Mouse (Mus musculus): ENCODE results near the gene Xxylt1. TPM values are rescaled to one million over a fixed set of nuclear protein-coding genes. Genes with fewer than 3 reads are reported as not detected.
A peak's percentile ranks its signal among the peaks of the same experiment; 100 is the strongest.

The Xxylt1 gene
- polyA plus RNA-seq, 1 experiment from 2014 or later, result 14.3 TPM

DNA sequence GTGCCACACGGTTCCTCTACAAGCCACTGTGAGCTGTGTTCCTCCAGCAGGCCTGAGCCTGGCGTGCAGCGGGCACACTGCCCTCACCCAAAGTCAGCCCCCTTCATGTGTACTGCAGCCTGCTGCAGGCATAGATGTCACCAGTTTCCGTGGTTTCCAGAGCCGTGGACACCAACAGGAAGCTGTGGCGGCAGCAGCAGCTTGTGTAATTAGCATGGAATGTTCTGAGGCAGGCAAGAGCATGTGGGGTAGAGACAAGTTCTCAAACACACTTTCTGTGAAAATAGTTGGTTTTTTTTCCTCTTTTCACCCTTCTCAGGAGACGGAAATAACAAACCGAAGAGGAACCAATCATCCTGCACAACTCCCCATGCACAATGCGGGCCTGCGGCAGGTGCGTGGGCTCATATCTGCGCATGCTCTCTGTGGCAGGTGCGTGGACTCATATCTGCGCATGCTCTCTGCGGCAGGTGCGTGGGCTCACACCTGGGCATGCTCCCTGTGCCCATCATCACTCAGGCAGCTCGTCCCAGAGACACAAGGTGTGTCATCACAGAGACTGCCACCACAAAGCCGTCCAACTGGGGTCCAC is 109.2 kb downstream of the Xxylt1 start:
- no peak for TF ChIP-seq CTCF (IDR thresholded peaks at IDR 0.05; ENCODE audit: low read depth)
- no peaks in the 10 kb centered on the region for H3K9me3 ChIP-seq (ENCODE audit: control insufficient read depth)
- no peak overlapping the region for H3K9ac ChIP-seq (ENCODE audit: low read depth, low read length)
- H3K27ac ChIP-seq (ENCODE audit: low read depth, low read length), result no peak overlapping the region
- H3K36me3 ChIP-seq (ENCODE audit: control insufficient read depth, insufficient read depth), result no peaks in the 10 kb centered on the region
- WGBS, result 78% methylated on average over 18 of the region's 18 CpGs
- H3K4me1 ChIP-seq (replicated peaks; ENCODE audit: control insufficient read depth, insufficient read depth, low read length), result 0 out of 2 replicates have a peak, but pooled peaks cover 5% of the 10 kb centered on the region
- no peak for ATAC-seq
- no peak overlapping the region for H3K4me2 ChIP-seq (replicated peaks; ENCODE audit: low read depth)
- H3K27me3 ChIP-seq (replicated peaks; ENCODE audit: control insufficient read depth, insufficient read depth, low read length), result no peaks in the 10 kb centered on the region
- no peak overlapping the region for H3K4me3 ChIP-seq (ENCODE audit: low read depth, low read length)

DNA sequence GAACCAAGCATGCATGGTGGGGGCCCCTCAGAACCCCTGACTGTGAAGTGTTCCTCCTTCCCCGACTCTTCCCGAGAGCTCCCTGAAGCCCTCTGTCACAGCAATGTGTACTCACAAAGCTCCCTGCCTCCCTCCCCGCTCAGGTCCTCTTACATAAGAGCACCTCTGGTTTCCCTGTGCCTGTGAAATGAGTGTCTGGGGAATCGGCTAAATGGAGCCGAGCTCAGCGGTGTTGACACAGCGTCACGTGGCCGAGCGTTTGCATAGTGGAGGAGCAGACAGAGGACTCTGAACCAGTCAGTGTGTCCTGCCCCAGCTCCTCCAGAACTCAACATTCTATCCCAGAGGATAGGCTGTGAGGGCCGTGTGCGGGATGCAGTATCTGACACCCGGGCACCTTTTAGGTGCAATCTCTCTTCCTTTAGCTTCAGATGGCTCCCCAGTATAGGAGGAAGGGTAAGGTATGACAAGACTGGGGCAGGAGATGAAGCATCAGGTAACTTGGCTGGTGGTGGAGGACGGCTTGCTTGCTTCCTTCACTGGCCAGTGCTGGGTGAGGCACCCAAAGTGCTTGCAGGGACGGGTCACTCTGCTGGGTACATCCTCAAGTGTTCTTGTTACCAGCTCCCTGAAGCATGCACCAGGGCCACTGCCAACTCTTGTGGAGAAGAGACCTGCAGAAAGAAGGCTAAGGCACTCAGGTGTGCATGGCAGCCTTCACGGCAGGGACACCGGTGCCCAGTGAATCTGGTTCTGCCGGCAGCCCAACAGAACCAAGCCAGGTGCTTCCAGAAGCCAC is 111.8 kb downstream of the Xxylt1 start:
- Histone ChIP-seq H3K27ac (ENCODE audit: low read depth, low read length) (peak overlapping the region; percentile 24; the same call in 1 of the 2 replicates), H3K4me2 (replicated peaks; ENCODE audit: low read depth) (peak overlapping the region; percentile 43), H3K9ac (ENCODE audit: low read depth, low read length) (no peak overlapping the region), H3K4me3 (ENCODE audit: low read depth, low read length) (no peak overlapping the region), H3K4me1 (replicated peaks; ENCODE audit: control insufficient read depth, insufficient read depth, low read length) (0 out of 2 replicates have a peak, but pooled peaks cover 5% of the 10 kb centered on the region), H3K27me3 (replicated peaks; ENCODE audit: control insufficient read depth, insufficient read depth, low read length) (no peaks in the 10 kb centered on the region), H3K9me3 (ENCODE audit: control insufficient read depth) (no peaks in the 10 kb centered on the region), H3K36me3 (ENCODE audit: control insufficient read depth, insufficient read depth) (no peaks in the 10 kb centered on the region; the same call in 1 of the 2 replicates)
- peak; percentile 86 for ATAC-seq
- 44% methylated on average over 18 of the region's 18 CpGs for WGBS
- no peak for TF ChIP-seq CTCF (IDR thresholded peaks at IDR 0.05; ENCODE audit: low read depth)

DNA sequence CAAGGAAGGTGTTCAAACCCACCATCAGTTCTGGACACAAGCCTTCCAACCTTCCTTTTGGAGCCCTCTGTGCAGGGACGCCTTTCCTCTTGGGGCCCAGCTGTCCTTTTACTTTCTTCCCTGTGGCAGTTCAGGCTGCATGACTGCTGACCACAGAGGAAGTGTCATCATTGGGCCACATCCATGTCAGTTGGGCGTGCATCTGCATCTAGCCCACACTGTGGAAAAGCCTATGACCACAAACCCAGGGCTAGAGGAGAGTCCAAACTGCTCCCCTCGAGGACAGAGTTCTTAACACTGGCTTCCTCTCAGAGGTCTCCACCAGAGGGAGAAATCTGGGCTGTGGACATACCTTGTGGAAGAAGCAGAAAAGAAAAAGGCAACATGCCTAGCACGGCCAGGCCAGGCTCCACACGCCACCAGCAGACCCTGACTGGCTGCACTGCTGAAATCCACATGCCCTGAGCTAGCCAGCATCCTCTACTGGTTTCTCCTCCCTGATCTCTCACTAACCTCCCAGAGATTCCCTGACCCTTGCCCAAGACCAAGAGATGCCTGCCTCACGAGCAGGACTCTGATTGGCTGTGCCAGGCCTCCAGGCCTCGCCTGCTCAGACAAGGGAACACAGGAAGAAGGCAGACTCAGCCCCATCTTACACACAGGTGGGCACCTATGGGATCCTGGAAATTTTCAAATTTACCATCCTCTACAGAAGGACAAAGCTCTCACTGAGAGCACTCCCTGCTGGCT is 112.7 kb downstream of the Xxylt1 start:
- Histone ChIP-seq H3K27ac (ENCODE audit: low read depth, low read length) (no peak overlapping the region), H3K27me3 (replicated peaks; ENCODE audit: control insufficient read depth, insufficient read depth, low read length) (no peaks in the 10 kb centered on the region), H3K4me3 (ENCODE audit: low read depth, low read length) (no peak overlapping the region), H3K4me2 (replicated peaks; ENCODE audit: low read depth) (peak overlapping the region; percentile 43; the same call in 1 of the 2 replicates), H3K4me1 (replicated peaks; ENCODE audit: control insufficient read depth, insufficient read depth, low read length) (0 out of 2 replicates have a peak, but pooled peaks cover 4% of the 10 kb centered on the region), H3K9ac (ENCODE audit: low read depth, low read length) (no peak overlapping the region), H3K9me3 (ENCODE audit: control insufficient read depth) (no peaks in the 10 kb centered on the region), H3K36me3 (ENCODE audit: control insufficient read depth, insufficient read depth) (no peaks in the 10 kb centered on the region; the same call in 1 of the 2 replicates)
- peak; percentile 41 for TF ChIP-seq CTCF (IDR thresholded peaks at IDR 0.05; ENCODE audit: low read depth)
- 70% methylated on average over 7 of the region's 7 CpGs for WGBS
- ATAC-seq, result 0 out of 2 replicates have a peak, but pooled peaks have one; percentile 3

DNA sequence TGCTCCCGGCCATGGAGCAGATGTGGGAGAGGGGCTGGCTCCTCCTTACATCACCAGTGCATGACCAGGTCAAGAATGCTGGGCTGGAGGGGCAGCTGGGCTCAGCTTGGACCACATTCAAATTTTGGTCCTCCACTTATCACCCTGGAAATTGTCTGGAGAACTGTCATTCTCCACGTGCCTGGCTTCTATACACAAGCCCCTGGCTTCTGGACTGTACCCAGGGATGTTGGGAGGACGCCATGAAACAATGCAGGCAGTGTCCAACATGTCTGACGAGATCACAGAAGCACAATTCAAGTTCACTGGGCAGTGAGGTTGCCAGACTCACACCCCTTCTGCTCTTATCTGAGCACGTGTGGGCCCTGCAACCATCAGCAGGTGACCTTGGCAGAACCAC is 114.5 kb downstream of the Xxylt1 start:
- Histone ChIP-seq H3K4me2 (replicated peaks; ENCODE audit: low read depth) (no peak overlapping the region), H3K27ac (ENCODE audit: low read depth, low read length) (no peak overlapping the region), H3K27me3 (replicated peaks; ENCODE audit: control insufficient read depth, insufficient read depth, low read length) (no peaks in the 10 kb centered on the region), H3K4me3 (ENCODE audit: low read depth, low read length) (no peak overlapping the region), H3K9ac (ENCODE audit: low read depth, low read length) (no peak overlapping the region), H3K9me3 (ENCODE audit: control insufficient read depth) (no peaks in the 10 kb centered on the region), H3K36me3 (ENCODE audit: control insufficient read depth, insufficient read depth) (no peaks in the 10 kb centered on the region; the same call in 1 of the 2 replicates), H3K4me1 (replicated peaks; ENCODE audit: control insufficient read depth, insufficient read depth, low read length) (0 out of 2 replicates have a peak, but pooled peaks cover 3% of the 10 kb centered on the region)
- no peak for TF ChIP-seq CTCF (IDR thresholded peaks at IDR 0.05; ENCODE audit: low read depth)
- no peak for ATAC-seq
- WGBS, result 63% methylated on average over 5 of the region's 5 CpGs

DNA sequence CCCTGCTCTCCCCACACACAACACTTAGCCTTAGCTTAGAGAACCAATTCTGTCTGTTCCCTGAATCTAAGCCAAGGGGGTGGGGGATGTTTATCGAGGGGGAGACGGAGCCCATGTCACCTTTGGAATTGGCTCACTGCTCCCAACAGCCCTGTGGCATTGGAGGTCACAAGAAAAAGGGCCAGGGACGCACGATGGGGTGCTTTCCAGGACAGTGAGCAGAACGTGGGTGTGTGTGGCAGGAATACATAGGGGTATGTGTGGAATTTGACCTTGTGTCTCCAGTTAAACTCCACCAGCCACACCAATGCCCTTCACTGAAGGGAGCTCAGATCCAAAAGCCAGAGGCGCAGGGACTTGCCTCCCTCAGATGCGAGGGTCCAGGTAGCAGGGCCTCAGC is 116.3 kb downstream of the Xxylt1 start:
- no peak for ATAC-seq
- WGBS, result 65% methylated on average over 7 of the region's 7 CpGs
- no peak for TF ChIP-seq CTCF (IDR thresholded peaks at IDR 0.05; ENCODE audit: low read depth)
- no peak overlapping the region for H3K4me2 ChIP-seq (replicated peaks; ENCODE audit: low read depth)
- no peak overlapping the region for H3K27ac ChIP-seq (ENCODE audit: low read depth, low read length)
- no peak overlapping the region for H3K4me3 ChIP-seq (ENCODE audit: low read depth, low read length)
- H3K9me3 ChIP-seq (ENCODE audit: control insufficient read depth), result no peaks in the 10 kb centered on the region
- no peaks in the 10 kb centered on the region; the same call in 1 of the 2 replicates for H3K4me1 ChIP-seq (replicated peaks; ENCODE audit: control insufficient read depth, insufficient read depth, low read length)
- no peaks in the 10 kb centered on the region; the same call in 1 of the 2 replicates for H3K36me3 ChIP-seq (ENCODE audit: control insufficient read depth, insufficient read depth)
- H3K27me3 ChIP-seq (replicated peaks; ENCODE audit: control insufficient read depth, insufficient read depth, low read length), result no peaks in the 10 kb centered on the region
- no peak overlapping the region for H3K9ac ChIP-seq (ENCODE audit: low read depth, low read length)

DNA sequence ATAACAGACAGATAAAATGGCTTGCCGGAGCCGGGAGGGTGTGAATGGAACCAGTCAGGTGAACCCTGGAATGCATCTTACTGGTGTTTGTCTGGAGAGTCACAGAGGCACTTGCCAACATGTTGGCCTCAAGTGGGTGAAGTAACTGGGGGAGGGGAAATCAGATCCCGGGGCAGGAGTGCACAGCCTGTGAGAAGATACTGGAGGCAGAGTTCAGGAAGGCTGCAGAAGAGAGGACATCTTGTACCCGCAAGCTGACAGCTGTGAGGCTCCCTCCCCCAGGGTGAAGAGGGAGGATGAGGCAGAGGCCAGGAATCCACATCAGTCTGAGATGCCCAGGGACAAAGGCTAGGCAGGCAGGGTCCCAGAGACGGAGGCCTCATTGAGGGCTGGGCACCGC is 116.8 kb downstream of the Xxylt1 start:
- H3K27ac ChIP-seq (ENCODE audit: low read depth, low read length), result no peak overlapping the region

More for the DNA sequence above, 116.8 kb downstream of the Xxylt1 start:
- no peaks in the 10 kb centered on the region for H3K9me3 ChIP-seq (ENCODE audit: control insufficient read depth)
- H3K4me1 ChIP-seq (replicated peaks; ENCODE audit: control insufficient read depth, insufficient read depth, low read length), result peaks cover 2% of the 10 kb centered on the region; the same call in 1 of the 2 replicates
- TF ChIP-seq CTCF (IDR thresholded peaks at IDR 0.05; ENCODE audit: low read depth), result no peak
- WGBS, result 84% methylated on average over 6 of the region's 6 CpGs
- H3K27me3 ChIP-seq (replicated peaks; ENCODE audit: control insufficient read depth, insufficient read depth, low read length), result no peaks in the 10 kb centered on the region
- no peaks in the 10 kb centered on the region; the same call in 1 of the 2 replicates for H3K36me3 ChIP-seq (ENCODE audit: control insufficient read depth, insufficient read depth)
- no peak overlapping the region for H3K9ac ChIP-seq (ENCODE audit: low read depth, low read length)
- no peak overlapping the region for H3K4me3 ChIP-seq (ENCODE audit: low read depth, low read length)
- ATAC-seq, result no peak
- H3K4me2 ChIP-seq (replicated peaks; ENCODE audit: low read depth), result no peak overlapping the region

Measured in intestine, postnatal 0 days (tissue).